Mouse (Mus musculus) testis, adult 2 months (tissue): ENCODE data around the gene Trim23.
"Not testable (repeated sequence)": the region's sequence is repeated elsewhere in the genome, so short reads cannot be mapped to it uniquely, and the experiment has no call there.

Experiments used
- CTCF ChIP-seq: fragments of 200-500 bp; IDR thresholded peaks from 2 replicates; pipeline ENCODE4 v1.5.1; 2012; ENCODE audit warnings: low read depth, mild to moderate bottlenecking, inconsistent platforms, low read length, moderate library complexity; ENCODE audit not compliant: control insufficient read depth, insufficient read depth, insufficient replicate concordance
- POLR2A ChIP-seq: fragments of 200-500 bp; IDR thresholded peaks from 2 replicates; pipeline ENCODE4 v1.6.1; 2012; ENCODE audit warnings: low read depth, mild to moderate bottlenecking, inconsistent platforms, low read length, moderate library complexity; ENCODE audit not compliant: control insufficient read depth

- not testable (repeated sequence) for TF ChIP-seq POLR2A, CTCF
These were observed 17.3 kb downstream of the Trim23 start for GRCm38 (mm10) chr13:104195891-104196290.
